Mouse (Mus musculus) limb, embryonic 15.5 days (tissue): ENCODE data around the gene Psen2. TPM values are rescaled to one million over a fixed set of nuclear protein-coding genes. Genes with fewer than 3 reads are reported as not detected.

ENCODE experiments used
- ATAC-seq: fragments of 200-750 bp; cut with Nextera tagmentation; 2 replicates; pipeline ENCODE4 v1.8.0; 2017; ENCODE audit warnings: low read depth, moderate TSS enrichment; ENCODE audit not compliant: insufficient number of reproducible peaks, low FRiP score, low TSS enrichment
- H3K27ac ChIP-seq: fragments of 300-500 bp; sonication (generic); 2 replicates; pipeline ENCODE4 v1.5.1; 2015; ENCODE audit warnings: moderate library complexity, mild to moderate bottlenecking, inconsistent platforms
- H3K27me3 ChIP-seq: fragments of 300-500 bp; sonication (generic); 2 replicates; pipeline ENCODE4 v1.6.1; 2015; ENCODE audit warnings: inconsistent platforms
- H3K36me3 ChIP-seq: fragments of 300-500 bp; sonication (generic); 2 replicates; pipeline ENCODE4 v1.6.1; 2015; ENCODE audit warnings: inconsistent platforms
- H3K4me1 ChIP-seq: fragments of 300-500 bp; sonication (generic); 2 replicates; pipeline ENCODE4 v1.6.1; 2015; ENCODE audit warnings: inconsistent platforms
- H3K4me2 ChIP-seq: fragments of 300-500 bp; sonication (generic); 2 replicates; pipeline ENCODE4 v1.6.1; 2015; ENCODE audit warnings: mild to moderate bottlenecking, inconsistent platforms
- H3K4me3 ChIP-seq: fragments of 300-500 bp; sonication (generic); 2 replicates; pipeline ENCODE4 v1.5.1; 2015; ENCODE audit warnings: mild to moderate bottlenecking, inconsistent platforms
- H3K9ac ChIP-seq: fragments of 300-500 bp; sonication (generic); 2 replicates; pipeline ENCODE4 v1.6.1; 2015; ENCODE audit warnings: inconsistent platforms
- H3K9me3 ChIP-seq: fragments of 300-500 bp; sonication (generic); 2 replicates; pipeline ENCODE4 v1.6.1; 2016; ENCODE audit warnings: inconsistent platforms
- WGBS: fragments of 180-500 bp; shearing (Covaris S2); methylation state at CpG from one replicate; pipeline ENCODE4 v1.1.7; 2015; 5-methylcytosine and 5-hydroxymethylcytosine counted together
- polyA plus RNA-seq: library from polyadenylated mRNA; unstranded; fragments of >200 nt; fragmentation: Nextera tagmentation; extraction: Ambion mirVana; gene quantifications from 2 replicates; pipeline ENCODE4 v1.2.1, GENCODE M21; 2015

The Psen2 gene
- polyA plus RNA-seq, 1 experiment from 2014 or later, result 18.1 TPM

DNA sequence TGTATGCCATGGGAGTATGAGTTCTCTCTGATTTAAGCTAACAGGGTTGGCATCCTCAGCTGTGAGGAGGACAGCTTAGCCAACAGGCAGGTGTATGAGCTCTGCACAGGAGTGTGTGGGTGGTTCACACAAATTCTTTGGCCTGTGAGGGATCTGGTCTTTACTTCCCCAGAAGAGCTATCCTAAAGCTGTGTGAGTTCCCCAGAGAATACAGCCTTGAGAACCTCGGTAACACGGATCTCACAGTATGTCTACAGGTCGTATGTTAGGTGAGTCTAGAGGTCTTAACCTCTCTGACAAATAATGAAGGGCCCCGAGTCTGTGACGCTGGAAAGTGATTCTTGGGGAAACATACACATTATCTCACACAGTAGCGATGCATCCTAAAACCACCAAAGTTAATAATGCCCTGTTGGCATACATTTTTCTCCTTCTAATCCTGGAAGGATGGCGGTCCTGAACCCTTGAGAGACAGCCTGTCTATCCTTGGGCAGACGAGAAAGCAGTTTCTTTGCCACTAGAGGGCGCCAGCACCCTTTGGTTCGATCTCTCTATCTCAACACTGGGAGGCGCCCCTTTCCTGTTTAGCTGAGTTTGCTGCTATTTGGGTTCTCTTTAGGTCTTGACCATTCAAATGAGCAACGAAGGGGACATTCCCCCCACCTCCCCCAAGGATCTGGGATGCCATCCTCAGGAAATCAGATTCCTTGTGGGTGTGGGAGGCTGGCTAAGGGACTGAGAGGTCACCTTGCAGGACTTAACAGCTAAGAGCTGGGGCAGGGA lies 5.2 kb upstream of the Psen2 start:
- Histone ChIP-seq H3K27me3 (peaks cover 4% of the 10 kb centered on the region; the same call in 1 of the 2 replicates), H3K27ac (no peak overlapping the region), H3K9ac (no peak overlapping the region), H3K9me3 (no peaks in the 10 kb centered on the region), H3K4me3 (no peak overlapping the region), H3K4me2 (no peak overlapping the region), H3K4me1 (peaks cover 17% of the 10 kb centered on the region), H3K36me3 (no peaks in the 10 kb centered on the region)
- ATAC-seq, result peak; percentile 81; the same call in 1 of the 2 replicates
- 17% methylated on average over 12 of the region's 12 CpGs for WGBS

DNA sequence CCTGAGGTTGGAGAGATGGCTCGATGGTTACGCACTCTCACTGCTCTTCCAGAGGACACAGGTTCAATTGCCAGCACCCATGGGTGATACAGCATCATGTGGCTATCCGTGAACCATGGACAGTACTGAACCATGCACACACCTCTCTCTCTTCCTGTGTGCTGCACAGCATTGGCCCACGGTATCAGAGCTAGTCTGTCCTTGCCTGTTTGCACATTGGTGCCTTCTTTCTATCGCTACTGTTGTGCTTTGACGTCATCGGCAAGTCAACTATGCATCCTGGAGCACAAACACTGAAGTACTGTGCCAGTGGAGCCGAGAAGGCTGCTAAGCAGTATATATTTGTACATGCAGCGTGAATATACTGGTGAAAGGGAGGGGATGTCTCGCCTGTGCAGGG lies 3.9 kb upstream of the Psen2 start:
- Histone ChIP-seq H3K9ac (no peak overlapping the region), H3K36me3 (no peaks in the 10 kb centered on the region), H3K4me2 (no peak overlapping the region), H3K27ac (no peak overlapping the region), H3K4me3 (no peak overlapping the region), H3K27me3 (peaks cover 4% of the 10 kb centered on the region; the same call in 1 of the 2 replicates), H3K9me3 (no peaks in the 10 kb centered on the region), H3K4me1 (peaks cover 17% of the 10 kb centered on the region)
- no peak for ATAC-seq
- 67% methylated on average over 10 of the region's 10 CpGs for WGBS

- no peaks in the 10 kb centered on the region for H3K36me3 ChIP-seq
- H3K4me1 ChIP-seq, result peaks cover 17% of the 10 kb centered on the region
- WGBS, result 14% methylated on average over 7 of the region's 7 CpGs
- H3K9ac ChIP-seq, result no peak overlapping the region
- no peak overlapping the region for H3K27ac ChIP-seq
- no peak for ATAC-seq
- peaks cover 4% of the 10 kb centered on the region; the same call in 1 of the 2 replicates for H3K27me3 ChIP-seq
- no peak overlapping the region for H3K4me3 ChIP-seq
- peak overlapping the region; percentile 29 for H3K4me2 ChIP-seq
- no peaks in the 10 kb centered on the region for H3K9me3 ChIP-seq
These were observed 2.2 kb upstream of the Psen2 start for GRCm38 (mm10) chr1:180265399-180265798.

- Histone ChIP-seq H3K27ac (no peak overlapping the region), H3K4me1 (peaks cover 17% of the 10 kb centered on the region), H3K9ac (no peak overlapping the region), H3K36me3 (no peaks in the 10 kb centered on the region), H3K4me3 (no peak overlapping the region), H3K27me3 (peaks cover 4% of the 10 kb centered on the region; the same call in 1 of the 2 replicates), H3K4me2 (peak overlapping the region; percentile 29; the same call in 1 of the 2 replicates), H3K9me3 (no peaks in the 10 kb centered on the region)
- no peak for ATAC-seq
- 63% methylated on average over 10 of the region's 10 CpGs for WGBS
These were observed 1.6 kb upstream of the Psen2 start for GRCm38 (mm10) chr1:180264851-180265250.

DNA sequence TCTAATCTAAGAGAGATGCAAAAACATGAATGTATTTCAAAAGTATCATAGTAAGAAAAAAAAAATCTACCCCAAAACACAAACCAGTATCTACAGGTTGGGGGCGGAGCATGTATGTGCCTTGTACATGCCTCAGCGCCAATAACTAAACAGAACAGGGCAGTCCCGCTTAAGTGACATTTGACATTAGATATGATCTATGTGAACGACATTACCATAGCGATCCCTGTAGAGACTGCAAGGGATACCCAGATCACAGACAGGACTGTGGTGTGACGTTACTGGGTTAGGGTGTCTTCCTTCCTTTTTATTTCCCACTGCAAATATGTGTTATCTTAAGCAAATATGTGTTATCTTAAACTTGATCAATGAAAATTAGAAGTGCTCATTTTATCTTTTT lies 1.2 kb upstream of the Psen2 start:
- H3K36me3 ChIP-seq, result no peaks in the 10 kb centered on the region
- H3K4me3 ChIP-seq, result no peak overlapping the region
- peaks cover 4% of the 10 kb centered on the region; the same call in 1 of the 2 replicates for H3K27me3 ChIP-seq
- no peaks in the 10 kb centered on the region for H3K9me3 ChIP-seq
- no peak overlapping the region for H3K4me2 ChIP-seq
- ATAC-seq, result no peak
- peaks cover 17% of the 10 kb centered on the region for H3K4me1 ChIP-seq
- WGBS, result 83% methylated on average over 6 of the region's 6 CpGs
- no peak overlapping the region for H3K9ac ChIP-seq
- no peak overlapping the region for H3K27ac ChIP-seq

- H3K4me1 ChIP-seq, result peaks cover 10% of the 10 kb centered on the region; the same call in 1 of the 2 replicates
- 0 out of 2 replicates have a peak, but pooled peaks cover under 1% of the 10 kb centered on the region for H3K27me3 ChIP-seq
- no peaks in the 10 kb centered on the region for H3K9me3 ChIP-seq
- no peaks in the 10 kb centered on the region for H3K36me3 ChIP-seq
- H3K4me3 ChIP-seq, result no peak overlapping the region
- WGBS, result 72% methylated on average over 8 of the region's 8 CpGs
- no peak overlapping the region for H3K27ac ChIP-seq
- H3K4me2 ChIP-seq, result no peak overlapping the region
- H3K9ac ChIP-seq, result no peak overlapping the region
- ATAC-seq, result no peak
These were observed 1.2 kb downstream of the Psen2 start for GRCm38 (mm10) chr1:180261857-180262570.

DNA sequence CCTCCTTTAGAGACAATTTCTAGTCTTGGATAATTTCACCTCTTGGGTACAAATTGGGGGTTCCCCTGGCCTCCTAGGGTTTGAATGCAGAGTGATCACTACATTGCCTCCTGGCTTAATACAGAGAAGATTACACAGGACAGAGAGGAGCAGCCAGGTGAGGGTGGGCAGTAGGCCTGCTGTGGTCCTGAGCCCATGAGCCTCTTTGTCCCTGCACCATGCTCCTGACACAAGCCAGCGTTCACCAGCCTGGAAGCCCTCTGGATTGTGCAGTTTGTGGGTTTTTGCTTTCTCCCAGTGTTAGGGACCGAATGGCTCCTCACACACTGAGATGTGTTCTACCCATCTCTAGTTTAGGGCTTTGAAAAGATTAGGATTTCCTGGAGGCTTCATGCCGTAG lies 1.8 kb downstream of the Psen2 start:
- H3K4me3 ChIP-seq, result no peak overlapping the region
- peaks cover 10% of the 10 kb centered on the region; the same call in 1 of the 2 replicates for H3K4me1 ChIP-seq
- ATAC-seq, result no peak
- H3K27ac ChIP-seq, result no peak overlapping the region
- H3K36me3 ChIP-seq, result no peaks in the 10 kb centered on the region
- WGBS, result 84% methylated on average over 3 of the region's 3 CpGs
- no peak overlapping the region for H3K9ac ChIP-seq
- H3K4me2 ChIP-seq, result no peak overlapping the region
- H3K9me3 ChIP-seq, result no peaks in the 10 kb centered on the region
- H3K27me3 ChIP-seq, result no peaks in the 10 kb centered on the region

DNA sequence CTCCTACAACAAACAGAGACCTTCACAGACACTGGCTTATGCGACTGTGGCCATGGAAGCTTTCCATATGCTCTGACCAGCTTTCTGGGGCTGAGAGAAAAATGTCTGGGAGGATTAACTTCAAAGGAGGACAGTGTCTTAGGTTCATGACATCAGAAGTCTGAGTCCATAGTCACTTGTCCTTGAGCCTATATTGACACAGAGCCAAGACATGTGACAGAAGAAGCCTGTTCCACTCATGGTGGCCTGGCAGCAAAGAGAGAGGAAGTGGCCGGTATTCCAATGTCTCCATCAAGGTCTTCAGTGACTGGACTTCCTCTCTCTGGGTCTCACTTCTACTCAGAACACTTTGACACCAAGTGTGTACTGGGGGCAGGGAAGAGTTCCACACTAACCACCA lies 2.4 kb downstream of the Psen2 start:
- Histone ChIP-seq H3K9me3 (no peaks in the 10 kb centered on the region), H3K27me3 (no peaks in the 10 kb centered on the region), H3K4me3 (no peak overlapping the region), H3K4me2 (no peak overlapping the region), H3K27ac (no peak overlapping the region), H3K9ac (no peak overlapping the region), H3K4me1 (peaks cover 10% of the 10 kb centered on the region; the same call in 1 of the 2 replicates), H3K36me3 (no peaks in the 10 kb centered on the region)
- WGBS, result 81% methylated on average over 2 of the region's 2 CpGs
- no peak for ATAC-seq

DNA sequence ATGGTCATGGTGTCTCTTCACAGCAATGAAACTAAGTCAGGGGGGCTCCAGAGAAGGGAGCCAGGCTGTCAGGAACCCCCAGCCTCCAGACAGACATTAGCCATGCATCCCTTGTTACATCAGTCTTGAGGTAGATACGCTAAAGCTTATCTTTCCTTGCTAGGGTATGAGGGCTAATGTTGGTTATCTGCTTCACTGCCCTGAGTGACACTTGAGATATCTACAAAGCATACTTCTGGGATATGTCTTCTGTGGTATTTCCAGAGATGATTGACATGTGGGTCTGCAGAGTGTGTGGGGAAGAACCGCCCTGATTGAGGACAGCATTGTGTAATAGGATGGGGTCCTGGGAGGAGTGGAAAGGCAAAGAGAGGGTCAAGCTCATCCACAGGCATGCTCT lies 3.5 kb downstream of the Psen2 start:
- Histone ChIP-seq H3K4me3 (no peak overlapping the region), H3K9me3 (no peaks in the 10 kb centered on the region), H3K36me3 (no peaks in the 10 kb centered on the region), H3K27me3 (no peaks in the 10 kb centered on the region), H3K27ac (no peak overlapping the region), H3K4me2 (no peak overlapping the region), H3K9ac (no peak overlapping the region), H3K4me1 (peaks cover 11% of the 10 kb centered on the region)
- WGBS, result 81% methylated on average over 2 of the region's 2 CpGs
- ATAC-seq, result no peak

DNA sequence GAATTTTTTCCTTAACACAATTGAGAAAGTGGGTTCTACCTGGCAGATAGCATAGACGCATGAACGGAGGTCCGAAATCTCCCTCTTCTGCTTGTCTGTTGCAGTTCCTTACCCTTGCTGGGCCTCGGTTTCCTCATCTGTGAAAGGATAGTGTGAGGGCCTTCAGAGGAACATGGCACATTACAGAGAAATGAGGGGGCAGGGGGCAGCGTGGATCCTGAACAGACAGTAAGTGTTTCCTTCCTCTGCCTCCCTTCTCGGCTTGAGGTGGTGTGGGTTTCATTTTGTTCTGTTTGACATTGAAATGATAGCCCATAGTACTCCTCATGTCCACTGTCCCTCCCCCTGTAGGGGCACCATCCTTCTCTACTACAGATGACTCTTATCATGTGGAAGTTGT lies 5.8 kb downstream of the Psen2 start:
- Histone ChIP-seq H3K9ac (no peak overlapping the region), H3K27me3 (0 out of 2 replicates have a peak, but pooled peaks cover 4% of the 10 kb centered on the region), H3K9me3 (no peaks in the 10 kb centered on the region), H3K4me3 (no peak overlapping the region), H3K4me1 (peaks cover 11% of the 10 kb centered on the region), H3K36me3 (no peaks in the 10 kb centered on the region), H3K4me2 (no peak overlapping the region), H3K27ac (no peak overlapping the region)
- no peak for ATAC-seq
- WGBS, result 88% methylated on average over 6 of the region's 6 CpGs

DNA sequence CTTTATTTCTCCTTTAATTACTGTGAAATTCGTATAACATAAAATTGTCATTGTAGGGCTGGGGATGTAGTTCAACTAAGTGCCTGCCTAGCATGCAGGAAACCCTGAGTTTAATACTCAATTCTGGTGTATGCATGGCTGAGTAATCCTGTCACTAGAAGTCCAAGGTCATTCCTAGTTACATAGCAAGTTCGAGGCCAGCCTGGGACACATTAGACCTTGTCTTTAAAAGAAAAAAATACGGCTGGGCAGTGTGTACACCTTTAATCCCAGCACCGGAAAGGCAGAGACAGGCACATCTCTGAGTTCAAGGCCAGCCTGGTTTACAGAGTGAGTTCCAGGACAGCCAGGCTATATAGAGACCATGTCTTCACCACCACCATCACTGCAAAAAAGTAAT lies 6.4 kb downstream of the Psen2 start:
- 61% methylated on average over 4 of the region's 4 CpGs for WGBS
- no peak overlapping the region for H3K9ac ChIP-seq
- H3K27me3 ChIP-seq, result 0 out of 2 replicates have a peak, but pooled peaks cover 4% of the 10 kb centered on the region
- no peaks in the 10 kb centered on the region for H3K9me3 ChIP-seq
- H3K4me3 ChIP-seq, result peak overlapping the region; percentile 77
- H3K4me1 ChIP-seq, result peaks cover 11% of the 10 kb centered on the region
- ATAC-seq, result no peak
- H3K36me3 ChIP-seq, result no peaks in the 10 kb centered on the region
- peak overlapping the region; percentile 75; the same call in 1 of the 2 replicates for H3K27ac ChIP-seq
- peak overlapping the region; percentile 99 for H3K4me2 ChIP-seq

DNA sequence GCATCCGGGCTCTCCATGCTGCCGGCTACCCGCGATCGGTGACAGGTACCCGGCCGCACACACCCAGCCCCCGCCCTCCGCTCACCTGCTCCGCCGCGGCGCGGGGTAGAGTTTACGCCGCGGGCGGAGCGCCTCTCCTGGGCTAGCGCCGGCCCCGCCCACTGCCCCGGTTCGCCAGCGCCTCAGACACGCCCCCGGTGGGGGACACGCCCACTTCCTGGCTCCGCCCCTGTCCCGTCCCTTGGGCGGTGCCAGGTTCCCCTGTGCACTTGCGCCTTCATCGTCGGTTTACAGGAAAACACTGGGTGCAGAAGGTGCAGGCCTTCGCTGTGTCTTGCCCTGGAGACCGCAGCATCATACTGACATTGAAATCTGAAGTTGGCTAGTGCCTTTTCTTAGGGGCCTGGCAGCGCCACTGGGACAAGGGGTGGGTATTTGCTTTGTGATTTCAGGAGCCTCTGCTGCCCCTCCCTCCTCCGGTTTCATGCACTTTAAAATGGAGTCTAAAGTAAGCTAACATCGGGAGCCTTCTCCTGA lies 7.0 kb downstream of the Psen2 start:
- Histone ChIP-seq H3K27me3 (0 out of 2 replicates have a peak, but pooled peaks cover 4% of the 10 kb centered on the region), H3K36me3 (no peaks in the 10 kb centered on the region)

More for the DNA sequence above, 7.0 kb downstream of the Psen2 start:
- Histone ChIP-seq H3K9me3 (no peaks in the 10 kb centered on the region), H3K27ac (peak overlapping the region; percentile 75), H3K4me2 (peak overlapping the region; percentile 99), H3K9ac (peak overlapping the region; percentile 68), H3K4me3 (peak overlapping the region; percentile 77), H3K4me1 (peaks cover 11% of the 10 kb centered on the region)
- ATAC-seq, result peak; percentile 92
- under 1% methylated on average over 39 of the region's 39 CpGs for WGBS
